Mouse (Mus musculus): Measurements from ENCODE around the gene Slc6a6.

Gene Slc6a6

GRCm38 (mm10) chr6:91776543-91776942 is 92.7 kb downstream of the Slc6a6 start:
- DNase-seq (ENCODE audit: low spot score in 2 of 2), result peak; percentile 36 to 74

- no peak for DNase-seq (ENCODE audit: low spot score in 2 of 2)
These were observed 95.4 kb downstream of the Slc6a6 start for GRCm38 (mm10) chr6:91779206-91779605.

GRCm38 (mm10) chr6:91785018-91785417 is 101.2 kb downstream of the Slc6a6 start:
- no peak for DNase-seq (ENCODE audit: low spot score in 2 of 2)

- no peak for DNase-seq (ENCODE audit: low spot score in 2 of 2)
These were observed 104.5 kb downstream of the Slc6a6 start for GRCm38 (mm10) chr6:91788311-91788798.

- no peak for DNase-seq (ENCODE audit: low spot score in 2 of 2)
These were observed 111.8 kb downstream of the Slc6a6 start for GRCm38 (mm10) chr6:91795640-91796039.

- no peak for DNase-seq (ENCODE audit: low spot score in 2 of 2)
These were observed 112.2 kb downstream of the Slc6a6 start for GRCm38 (mm10) chr6:91796064-91796463.

GRCm38 (mm10) chr6:91796736-91797135 is 112.9 kb downstream of the Slc6a6 start:
- DNase-seq (ENCODE audit: low spot score in 2 of 2), result no peak

GRCm38 (mm10) chr6:91798496-91798895 is 114.6 kb downstream of the Slc6a6 start:
- no peak for DNase-seq (ENCODE audit: low spot score in 2 of 2)

- DNase-seq (ENCODE audit: low spot score in 2 of 2), result no peak
These were observed 120.3 kb downstream of the Slc6a6 start for GRCm38 (mm10) chr6:91804177-91804576.

- DNase-seq (ENCODE audit: low spot score in 2 of 2), result no peak
These were observed 123.3 kb downstream of the Slc6a6 start for GRCm38 (mm10) chr6:91807169-91807568.

GRCm38 (mm10) chr6:91808022-91808421 is 124.2 kb downstream of the Slc6a6 start:
- DNase-seq (ENCODE audit: low spot score in 2 of 2), result no peak
